Mouse (Mus musculus) lung, adult 2 months (tissue): ENCODE results near the gene Acp2.

ENCODE experiments used
- CTCF ChIP-seq: fragments of 200-500 bp; IDR thresholded peaks from 2 replicates; pipeline ENCODE4 v1.5.1; 2011; ENCODE audit warnings: mild to moderate bottlenecking, low read length, control low read depth; ENCODE audit not compliant: insufficient read depth
- POLR2A ChIP-seq: fragments of 200-500 bp; IDR thresholded peaks from 2 replicates; pipeline ENCODE4 v1.6.1; 2011; ENCODE audit warnings: low read depth, mild to moderate bottlenecking, control low read depth, low read length, borderline replicate concordance; ENCODE audit errors: extremely low read depth

DNA sequence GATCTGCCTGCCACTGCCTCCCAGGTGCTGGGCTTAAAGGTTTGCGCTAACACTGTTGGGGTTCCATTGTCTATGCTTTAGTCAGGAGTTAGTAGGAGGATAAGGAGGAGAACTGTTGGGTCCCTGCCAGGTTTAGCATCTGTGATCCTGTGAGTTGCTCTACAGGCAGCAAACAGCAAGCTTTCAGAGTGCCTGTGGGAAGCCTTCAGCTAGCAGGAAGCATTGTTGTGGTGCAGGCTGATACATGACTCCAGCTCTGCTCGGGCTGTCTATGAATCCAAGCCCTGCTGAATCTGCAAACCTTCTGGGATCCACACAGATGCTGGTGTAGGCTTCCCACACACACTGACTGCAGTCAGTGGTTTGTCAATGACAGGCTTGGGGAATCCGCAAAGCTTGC, 40.7 kb downstream of the Acp2 start:
- TF ChIP-seq POLR2A (no peak), CTCF (no peak)
